Mouse (Mus musculus): ENCODE results near the gene Gm10130.
"Not testable (repeated sequence)": the region's sequence is repeated elsewhere in the genome, so short reads cannot be mapped to it uniquely, and the experiment has no call there.

Gene Gm10130

DNA sequence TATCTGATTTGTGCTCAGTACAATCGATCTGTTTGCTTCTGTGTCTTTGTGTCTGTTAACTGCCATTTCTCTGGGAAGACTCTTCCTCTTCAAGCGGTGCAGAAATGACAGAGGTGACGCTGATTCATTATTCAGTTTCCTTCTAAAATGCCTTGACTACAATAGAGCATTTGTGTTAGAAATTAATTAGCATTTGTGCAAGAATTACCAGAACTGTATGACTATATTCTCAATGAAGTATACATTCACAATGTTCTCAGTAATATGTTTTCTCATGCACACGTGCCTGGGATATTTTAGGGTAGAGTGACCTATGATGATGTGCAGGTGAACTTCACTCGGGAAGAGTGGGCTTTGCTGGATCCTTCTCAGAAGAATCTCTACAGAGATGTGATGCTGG is at the start of gene Gm10130:
Gm10130 (plus strand) TSS at position 301 of the 400 bp plus-strand sequence.
- in situ Hi-C loops (cut with MboI, MseI), result no loop called here

DNA sequence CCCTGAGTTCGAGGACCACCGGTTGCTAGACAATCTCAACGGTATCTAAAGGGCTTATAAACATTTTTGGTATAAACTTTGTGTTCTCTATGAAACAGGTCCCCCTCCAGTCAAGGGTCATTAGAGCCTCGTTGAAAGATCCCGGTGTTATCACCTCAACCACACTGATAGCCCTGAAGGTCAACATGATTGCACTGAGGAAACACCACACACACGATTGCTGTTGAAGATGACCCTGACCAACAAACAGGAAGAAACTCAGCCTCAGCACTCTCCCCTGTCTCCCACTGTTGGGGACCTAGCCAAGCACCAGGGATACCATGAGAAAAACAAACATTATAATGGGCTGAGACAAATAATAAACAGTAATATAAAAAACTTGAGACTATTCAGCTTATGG is 29.8 kb upstream of the Gm10130 start:
- in situ Hi-C loops (cut with MboI, MseI), result no loop called here

DNA sequence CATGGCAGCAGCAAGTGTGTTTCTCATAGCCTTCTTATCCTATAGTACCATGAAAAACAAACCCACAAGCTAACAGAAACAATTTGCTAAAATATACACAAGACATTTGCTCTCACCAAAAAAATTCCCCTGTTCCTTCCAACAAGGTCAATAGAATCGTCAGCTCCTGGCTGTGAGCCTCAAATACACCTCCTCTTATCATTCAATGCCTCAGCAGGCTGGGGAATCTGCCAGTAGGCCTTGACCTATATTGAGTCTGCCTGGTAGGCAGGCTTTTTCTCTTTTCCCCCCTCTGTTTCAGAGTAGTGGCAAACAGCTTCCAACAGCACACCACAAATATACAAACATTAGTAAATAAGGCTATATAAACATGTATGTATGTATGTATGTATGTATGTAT is 24.4 kb upstream of the Gm10130 start:
- in situ Hi-C loops (cut with MboI, MseI), result no loop called here

DNA sequence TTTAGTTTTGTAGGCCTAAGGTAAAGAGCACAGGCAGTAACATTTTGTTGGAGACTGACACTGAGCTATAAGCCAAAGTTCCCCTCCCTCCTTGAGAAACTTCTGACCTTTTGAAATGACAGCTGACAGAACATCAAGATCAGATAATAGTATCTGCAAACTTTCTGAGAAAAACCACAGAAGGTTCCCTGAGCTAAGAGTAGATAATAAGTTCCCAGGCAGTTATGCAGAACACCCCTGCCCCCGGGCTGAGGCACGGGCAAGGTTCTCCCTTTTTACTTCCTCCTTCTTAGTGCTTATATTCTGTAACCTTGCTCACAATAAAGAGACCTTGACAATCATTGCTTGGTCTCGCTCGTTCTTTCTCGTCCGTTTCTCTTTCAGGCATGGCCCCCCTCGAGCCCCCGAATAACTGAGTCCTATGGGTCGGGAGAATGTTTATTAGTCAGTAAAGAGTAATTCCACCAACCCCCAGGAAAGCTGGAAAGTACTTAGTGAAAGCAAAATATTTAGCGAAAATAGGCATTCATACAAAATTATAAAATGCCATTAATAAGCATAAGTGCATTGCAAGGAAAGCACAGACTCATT is 16.2 kb upstream of the Gm10130 start:
- in situ Hi-C loops (cut with MboI, MseI), result no loop called here

DNA sequence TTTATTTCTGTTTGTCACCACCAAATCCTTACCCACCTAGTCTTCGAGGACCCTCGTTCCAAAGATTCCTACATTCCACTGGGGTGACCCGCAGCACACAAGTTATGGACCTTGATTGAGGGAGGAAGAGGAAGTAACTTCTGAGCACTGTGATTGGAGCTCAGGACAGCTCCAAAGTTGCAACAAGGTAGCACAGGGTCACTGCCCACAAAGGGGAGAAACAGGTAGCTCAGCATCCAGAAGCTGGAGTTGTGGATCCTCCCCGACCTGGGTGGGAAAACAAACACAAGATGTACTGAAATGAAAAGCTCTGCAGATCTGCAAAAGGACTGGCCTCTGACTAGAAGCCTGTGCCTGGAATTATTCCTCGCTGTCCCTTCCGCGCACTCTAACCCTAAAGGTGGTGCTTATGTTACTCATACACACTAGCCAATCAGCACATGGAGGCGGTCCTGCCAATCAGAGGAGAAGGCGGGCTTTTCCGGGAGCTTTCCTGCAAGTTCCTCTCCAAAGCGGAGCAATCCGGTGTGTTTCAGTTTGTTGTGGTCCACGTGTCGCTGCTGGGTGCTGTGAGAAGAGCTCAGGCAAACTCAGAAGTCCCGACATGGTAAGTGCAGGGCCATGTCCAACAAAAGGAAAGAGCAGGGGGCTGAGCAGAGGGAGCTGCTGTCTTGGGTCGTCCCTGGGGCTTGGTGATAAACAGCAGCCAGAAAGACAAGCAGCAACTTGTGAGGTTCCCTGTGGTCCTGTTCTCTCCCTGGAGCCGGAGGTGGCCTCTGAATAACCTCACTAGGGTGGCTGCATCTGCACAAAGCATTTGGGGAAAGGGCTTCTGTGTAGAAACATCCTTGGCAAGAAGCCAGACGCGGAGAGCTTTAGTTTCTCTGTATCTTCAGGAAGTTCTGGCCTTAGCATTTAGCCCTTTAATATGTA is 12.3 kb upstream of the Gm10130 start:
- in situ Hi-C loops (cut with MboI, MseI), result loop anchor here (5.0 to 10.0 kb wide), 3 partner anchors 51 to 441 kb away; partner anchors contain the start of gene 3300002I08Rik

DNA sequence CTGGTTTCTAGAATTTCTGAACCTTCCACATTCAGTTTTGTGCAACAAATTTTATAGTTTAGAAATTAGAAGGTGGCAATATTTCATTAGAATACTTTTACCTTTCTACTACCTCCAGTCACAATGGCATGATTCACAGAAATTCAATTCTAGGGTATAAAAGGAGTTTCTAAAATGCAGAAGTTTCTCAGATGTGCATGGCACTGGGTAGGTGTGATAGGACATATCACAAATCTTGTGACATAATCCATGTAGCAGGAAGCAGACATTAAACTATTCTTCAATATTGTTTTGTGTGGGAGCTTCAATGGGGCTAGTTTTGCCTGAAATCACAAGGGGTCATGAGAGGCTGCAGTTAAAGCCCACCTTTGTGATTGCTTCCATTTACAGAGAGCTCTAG is 7.4 kb upstream of the Gm10130 start:
- in situ Hi-C loops (cut with MboI, MseI), result loop anchor here (10.0 kb wide), 1 partner anchor 249 kb away; no protein-coding TSS in a partner anchor

DNA sequence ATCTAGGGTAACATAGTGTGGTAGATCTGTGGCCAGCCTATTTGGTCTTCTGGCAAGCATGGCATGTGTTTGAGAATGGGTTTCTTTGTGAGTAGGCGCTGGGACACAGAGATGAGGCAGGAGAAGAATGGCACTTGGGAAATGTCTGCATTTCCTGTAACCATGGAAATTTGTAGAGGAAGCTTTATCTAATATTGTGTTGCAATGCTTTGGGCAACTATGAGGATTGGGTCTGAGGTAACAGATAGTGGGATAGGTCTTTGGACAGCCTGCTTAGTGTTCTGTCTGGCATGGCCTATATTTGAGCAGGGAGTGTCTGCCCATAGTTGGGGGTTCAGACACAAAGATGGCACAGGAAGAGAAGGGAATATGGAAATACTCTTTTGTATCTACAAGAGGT is 4.5 kb upstream of the Gm10130 start:
- in situ Hi-C loops (cut with MboI, MseI), result loop anchor here (10.0 kb wide), 1 partner anchor 246 kb away; no protein-coding TSS in a partner anchor

DNA sequence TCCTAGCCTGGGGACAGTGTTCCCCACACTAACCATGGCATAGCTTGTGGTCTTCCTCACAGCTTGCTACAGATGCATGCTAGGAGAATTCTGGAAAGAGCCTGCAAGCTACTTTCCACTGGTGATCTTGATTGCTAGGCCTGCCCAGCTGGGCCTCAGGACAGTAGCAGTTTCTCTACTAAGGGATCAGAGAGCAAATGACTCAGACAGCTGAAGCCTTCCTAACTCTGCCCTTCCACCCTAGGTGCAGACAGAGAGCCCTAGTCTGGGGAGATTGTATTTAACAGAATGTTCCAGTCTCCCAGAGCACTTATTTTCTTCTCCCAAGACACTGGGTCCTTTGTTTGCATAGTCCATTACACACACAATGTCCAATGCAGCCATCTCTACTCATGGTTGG is 33.6 kb downstream of the Gm10130 start:
- in situ Hi-C loops (cut with MboI, MseI), result not testable (repeated sequence)

DNA sequence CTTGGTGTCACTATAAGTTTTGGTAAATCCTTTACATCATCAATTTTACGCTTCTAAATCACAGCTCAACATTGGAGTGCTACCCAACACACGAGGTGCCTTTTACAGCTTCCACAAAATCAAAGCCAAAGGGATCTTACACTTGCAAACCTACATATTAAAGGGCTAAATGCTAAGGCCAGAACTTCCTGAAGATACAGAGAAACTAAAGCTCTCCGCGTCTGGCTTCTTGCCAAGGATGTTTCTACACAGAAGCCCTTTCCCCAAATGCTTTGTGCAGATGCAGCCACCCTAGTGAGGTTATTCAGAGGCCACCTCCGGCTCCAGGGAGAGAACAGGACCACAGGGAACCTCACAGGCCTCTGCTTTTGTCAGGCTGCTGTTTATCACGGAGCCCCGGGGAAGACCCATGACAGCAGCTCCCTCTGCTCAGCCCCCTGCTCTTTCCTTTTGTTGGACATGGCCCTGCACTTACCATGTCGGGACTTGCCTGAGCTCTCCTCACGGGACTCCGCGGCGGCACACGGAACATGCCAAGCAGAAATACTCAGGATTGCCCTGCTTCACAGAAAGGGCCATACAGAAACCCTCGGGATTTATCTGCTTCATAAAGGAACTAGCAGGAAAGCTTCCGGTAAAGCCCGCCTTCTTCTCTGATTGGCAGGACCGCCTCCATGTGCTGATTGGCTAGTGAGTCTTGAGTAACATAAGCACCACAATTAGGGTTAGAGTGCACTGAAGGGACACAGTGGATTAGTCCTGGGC is 38.8 kb downstream of the Gm10130 start, which contains the start of gene 3300002I08Rik:
3300002I08Rik (minus strand) TSS at position 653 of the 765 bp plus-strand sequence.
- in situ Hi-C loops (cut with MboI, MseI), result loop anchor here (5.0 kb wide), 2 partner anchors 50 to 90 kb away; partner anchors contain the start of gene Zfp442

DNA sequence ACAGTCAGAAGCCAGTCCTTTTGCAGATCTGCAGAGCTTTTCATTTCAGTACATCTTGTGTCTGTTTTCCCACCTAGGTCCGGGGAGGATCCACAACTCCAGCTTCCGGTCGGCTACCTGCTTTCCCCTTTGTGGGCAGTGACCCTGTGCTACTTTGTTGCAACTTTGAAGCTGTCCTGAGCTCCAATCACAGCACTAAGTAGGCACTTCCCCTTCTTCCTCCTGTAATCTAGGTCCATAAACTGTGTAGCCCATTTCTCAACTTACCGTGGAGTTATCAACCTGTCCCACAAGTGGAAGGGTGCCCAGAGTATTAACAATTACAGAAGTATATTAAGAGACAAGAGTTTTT is 39.4 kb downstream of the Gm10130 start:
- in situ Hi-C loops (cut with MboI, MseI), result loop anchor here (5.0 kb wide), 2 partner anchors 51 to 89 kb away; partner anchors contain the start of gene Zfp442

DNA sequence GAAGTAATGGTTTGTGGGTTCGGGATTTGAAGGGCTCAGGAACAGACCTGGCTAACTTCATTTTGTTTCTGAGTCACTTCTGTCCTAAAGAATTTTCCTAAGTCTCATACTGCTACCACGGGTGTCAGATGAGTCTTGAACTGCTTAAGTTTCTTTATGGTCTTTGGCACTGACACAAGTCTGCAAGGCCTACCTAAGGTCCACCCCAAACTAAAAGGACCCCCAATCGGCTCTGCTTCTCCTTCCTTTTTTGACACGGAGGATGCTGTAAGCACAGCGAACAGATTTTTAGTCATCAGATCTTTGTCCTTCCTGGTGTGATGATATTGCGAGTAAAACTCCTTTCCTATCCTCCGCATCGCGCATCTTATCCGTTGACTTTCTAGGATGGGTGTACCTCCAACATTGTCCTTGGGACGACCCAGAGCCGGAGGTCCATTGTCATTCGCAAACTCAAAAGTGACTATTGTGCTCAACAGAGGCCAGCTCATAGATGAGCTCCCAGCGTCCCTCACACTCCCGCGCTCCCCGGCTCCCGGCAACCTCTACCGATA is 62.1 kb downstream of the Gm10130 start:
- in situ Hi-C loops (cut with MboI, MseI), result not testable (repeated sequence)

DNA sequence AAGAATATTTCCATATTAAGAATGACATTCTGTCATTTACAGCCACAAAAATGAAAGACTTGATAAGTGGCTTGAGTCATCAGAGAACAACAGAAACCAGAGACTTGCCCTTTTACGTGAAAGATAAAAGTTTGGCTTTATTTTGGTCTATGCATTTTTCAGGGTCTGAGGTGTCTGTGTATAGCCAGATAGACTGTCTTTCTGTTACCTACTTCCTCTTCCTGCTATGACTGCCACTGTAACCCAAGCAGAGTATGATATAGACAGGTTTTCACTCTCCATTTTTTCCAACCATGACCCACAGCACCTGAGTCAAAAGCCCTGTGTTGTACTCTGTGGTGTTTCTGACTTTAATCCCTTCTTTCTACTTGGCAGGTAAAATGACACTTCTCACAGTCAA is 66.7 kb downstream of the Gm10130 start:
- in situ Hi-C loops (cut with MboI, MseI), result no loop called here

DNA sequence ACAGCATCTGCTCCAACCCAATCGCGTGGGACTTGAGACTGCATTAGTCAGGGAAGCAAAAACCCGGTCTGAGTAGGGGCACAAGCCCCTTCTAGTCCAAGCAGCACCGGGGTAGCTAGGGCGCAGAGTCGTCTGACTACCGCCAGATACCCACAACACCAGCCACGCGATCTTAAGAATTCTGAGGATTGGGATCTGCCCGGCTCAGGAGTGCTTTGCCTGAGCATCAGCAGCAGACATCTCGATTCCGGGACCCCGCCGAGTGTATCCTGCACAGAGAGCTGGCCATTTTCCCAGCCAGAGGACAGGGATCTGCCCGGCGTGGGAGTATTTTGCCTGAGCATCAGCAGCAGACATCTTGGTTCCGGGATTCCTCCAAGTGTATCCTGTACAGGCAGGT is 88.6 kb downstream of the Gm10130 start:
- in situ Hi-C loops (cut with MboI, MseI), result not testable (repeated sequence)
